Mouse (Mus musculus) monocyte, adult 59 days (primary cell): ENCODE measurements around the gene Clcf1. TPM values are rescaled to one million over a fixed set of nuclear protein-coding genes. Genes with fewer than 3 reads are reported as not detected.

Experiments used
- total RNA-seq, 2 experiments: library from RNA; stranded (reverse); gene quantifications; one replicate each; pipeline ENCODE4 v1.2.4; 2023

Clcf1 gene
- 10 to 100 TPM; 29.0 to 34.8 TPM for total RNA-seq

DNA sequence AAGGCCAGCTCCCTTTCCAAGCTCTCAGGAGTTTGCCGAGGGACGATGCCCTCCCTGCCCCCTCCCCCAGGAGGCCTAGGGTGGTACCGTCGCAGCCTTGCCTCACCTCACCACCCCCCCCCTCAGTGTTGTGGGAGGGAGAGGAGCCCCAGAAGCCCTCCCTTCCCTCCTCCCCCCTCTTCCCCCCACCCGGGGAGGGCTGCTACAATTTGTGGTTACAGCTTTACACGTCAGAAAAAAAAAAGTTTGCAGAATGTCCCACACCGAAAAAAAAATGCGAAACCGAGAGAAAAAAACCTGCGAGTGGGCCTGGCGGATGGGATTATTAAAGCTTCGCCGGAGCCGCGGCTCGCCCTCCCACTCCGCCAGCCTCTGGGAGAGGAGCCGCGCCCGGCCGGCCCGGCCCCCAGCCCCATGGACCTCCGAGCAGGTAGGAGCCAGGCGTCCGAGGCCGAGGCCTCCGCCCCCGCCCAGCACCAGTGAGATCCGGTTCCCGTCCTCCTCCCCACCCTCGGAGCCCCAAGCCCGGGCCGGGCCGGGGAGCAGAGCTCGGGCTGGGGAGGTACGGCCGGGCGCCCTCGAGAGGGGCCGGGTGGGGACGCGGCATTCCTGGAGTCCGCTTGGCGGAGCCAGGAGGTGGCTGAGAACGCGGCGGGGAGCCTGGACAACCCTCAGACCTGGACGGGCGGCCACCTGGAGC lies at the start of gene Clcf1, which contains the start of gene AC109138.7:
TSS of gene Clcf1 (plus strand) at position 168 of the 700 bp plus-strand sequence.
TSS of gene AC109138.7 (plus strand) at position 287 of the 700 bp plus-strand sequence.

DNA sequence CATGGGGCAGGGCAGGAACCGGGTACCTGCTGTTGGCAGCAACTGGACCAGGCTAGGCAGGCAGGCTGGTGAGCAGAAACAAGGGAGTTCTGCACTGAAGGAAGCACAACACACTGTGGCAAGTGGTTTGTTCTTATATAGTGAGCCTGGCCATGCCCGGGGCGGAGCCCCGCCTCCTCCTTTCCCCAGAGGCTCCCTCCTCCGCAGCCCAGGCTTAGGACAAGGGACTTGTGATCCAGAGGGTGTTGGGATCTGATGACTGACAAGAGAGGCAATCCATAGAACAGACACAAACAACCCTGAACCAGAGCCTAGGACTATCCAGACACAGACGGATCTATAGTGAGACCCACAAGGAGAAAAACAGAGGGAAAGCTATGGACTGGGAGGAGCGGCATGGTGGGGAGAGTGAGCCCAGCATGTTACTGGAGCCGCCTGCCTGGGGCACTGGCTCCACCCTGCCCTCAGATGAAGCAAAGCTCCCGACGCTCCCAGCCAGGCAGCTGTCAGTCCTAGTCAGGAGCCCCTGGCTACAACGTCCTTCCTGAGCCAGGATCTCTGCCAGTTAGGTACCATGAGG lies 38.6 kb upstream of the Clcf1 start, which contains the start of gene Carns1:
TSS of gene Carns1 (minus strand) at position 112 of the 580 bp plus-strand sequence.

DNA sequence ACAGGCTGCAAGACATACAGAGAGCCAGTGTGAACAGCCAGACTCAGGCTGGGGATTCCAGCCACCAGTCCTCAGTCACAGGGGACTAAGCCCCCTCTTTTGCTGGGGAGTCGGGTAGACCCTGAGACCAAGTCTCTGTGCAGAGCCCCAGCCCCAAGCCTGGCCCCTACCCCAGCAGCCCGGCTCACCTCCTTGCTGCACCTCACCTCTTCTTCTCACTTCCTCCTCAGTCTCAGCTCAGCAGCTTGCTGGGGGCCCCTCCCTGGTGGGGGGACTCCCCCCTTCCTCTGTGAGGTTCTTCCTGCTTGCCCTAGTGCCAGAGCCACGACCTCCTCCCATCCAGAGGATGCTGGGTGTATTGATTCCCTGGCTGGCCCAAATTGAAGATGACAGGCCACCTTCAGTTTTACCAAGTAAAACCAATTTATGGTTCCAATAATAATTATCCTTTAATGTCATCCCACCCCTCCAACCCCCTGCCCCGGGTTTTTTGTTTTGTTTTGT lies 23.2 kb upstream of the Clcf1 start, which contains the start of gene Tbc1d10c:
TSS of gene Tbc1d10c (minus strand) at position 454 of the 504 bp plus-strand sequence.

DNA sequence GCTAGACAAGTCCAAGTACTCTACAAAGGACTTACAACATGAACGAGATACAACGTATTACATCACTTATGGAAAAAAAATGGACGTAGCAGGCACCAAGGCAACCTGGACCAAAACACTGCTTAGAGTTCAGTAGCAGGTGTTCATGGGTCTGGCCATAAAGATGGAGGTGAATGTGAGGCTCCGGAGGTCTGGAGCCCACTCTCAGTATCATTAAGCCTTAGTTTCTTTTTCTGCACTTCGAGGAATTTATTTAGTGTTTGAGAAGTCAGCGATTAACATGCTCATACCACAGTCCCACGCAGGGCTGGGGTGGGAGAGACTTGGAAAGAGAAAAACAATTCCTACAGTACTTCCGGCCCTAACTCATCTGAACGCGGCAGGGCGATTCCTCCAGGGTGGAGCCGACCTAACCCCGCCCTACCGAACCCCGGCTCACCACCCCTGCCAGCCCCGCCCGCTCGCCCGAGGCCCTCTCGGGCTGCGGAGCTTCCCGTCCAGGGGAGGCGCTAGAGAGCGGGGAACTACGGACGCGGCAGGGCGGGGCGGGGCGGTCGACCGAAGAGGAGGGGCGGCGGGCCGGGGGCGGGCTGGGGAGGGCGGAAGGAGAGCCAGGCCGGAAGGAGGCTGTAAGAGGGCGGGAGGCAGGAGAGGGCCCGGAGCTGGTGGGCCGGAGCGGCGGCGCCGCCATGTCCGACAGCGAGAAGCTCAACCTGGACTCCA lies 22.3 kb upstream of the Clcf1 start, which contains the start of gene Ppp1ca:
TSS of gene Ppp1ca (plus strand) at position 538 of the 723 bp plus-strand sequence.

DNA sequence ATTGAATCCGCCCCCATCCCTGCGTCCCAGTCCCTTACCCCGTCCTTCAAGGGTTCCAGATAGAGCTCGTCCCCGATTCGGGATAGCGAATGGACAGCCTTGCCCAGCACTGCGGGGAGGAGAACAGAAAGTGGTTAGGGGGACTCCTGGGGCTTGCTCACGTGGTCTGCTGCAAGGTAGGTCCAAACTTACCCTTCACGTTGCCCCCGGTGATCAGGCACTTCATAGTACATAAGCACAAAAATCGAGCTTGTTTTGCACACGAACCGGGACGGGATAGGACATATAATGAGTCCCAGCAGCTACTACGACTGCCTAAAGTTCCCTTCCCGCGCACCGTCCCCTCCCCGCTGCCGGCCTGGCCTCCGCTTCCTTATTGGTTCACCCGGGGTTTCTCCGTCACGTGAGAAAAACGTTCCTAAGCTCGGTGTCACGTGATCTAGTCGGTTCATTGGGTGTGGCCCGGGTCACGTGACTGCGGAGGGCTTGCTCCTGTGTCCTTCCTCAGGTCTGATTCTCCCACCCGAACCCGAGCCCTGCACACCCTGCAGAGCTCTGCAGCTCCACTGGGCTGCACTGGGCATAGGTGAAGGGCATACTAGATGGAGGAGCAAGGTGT lies 12.6 kb upstream of the Clcf1 start, which contains the start of gene Rad9a:
TSS of gene Rad9a (minus strand) at position 372 of the 619 bp plus-strand sequence.

DNA sequence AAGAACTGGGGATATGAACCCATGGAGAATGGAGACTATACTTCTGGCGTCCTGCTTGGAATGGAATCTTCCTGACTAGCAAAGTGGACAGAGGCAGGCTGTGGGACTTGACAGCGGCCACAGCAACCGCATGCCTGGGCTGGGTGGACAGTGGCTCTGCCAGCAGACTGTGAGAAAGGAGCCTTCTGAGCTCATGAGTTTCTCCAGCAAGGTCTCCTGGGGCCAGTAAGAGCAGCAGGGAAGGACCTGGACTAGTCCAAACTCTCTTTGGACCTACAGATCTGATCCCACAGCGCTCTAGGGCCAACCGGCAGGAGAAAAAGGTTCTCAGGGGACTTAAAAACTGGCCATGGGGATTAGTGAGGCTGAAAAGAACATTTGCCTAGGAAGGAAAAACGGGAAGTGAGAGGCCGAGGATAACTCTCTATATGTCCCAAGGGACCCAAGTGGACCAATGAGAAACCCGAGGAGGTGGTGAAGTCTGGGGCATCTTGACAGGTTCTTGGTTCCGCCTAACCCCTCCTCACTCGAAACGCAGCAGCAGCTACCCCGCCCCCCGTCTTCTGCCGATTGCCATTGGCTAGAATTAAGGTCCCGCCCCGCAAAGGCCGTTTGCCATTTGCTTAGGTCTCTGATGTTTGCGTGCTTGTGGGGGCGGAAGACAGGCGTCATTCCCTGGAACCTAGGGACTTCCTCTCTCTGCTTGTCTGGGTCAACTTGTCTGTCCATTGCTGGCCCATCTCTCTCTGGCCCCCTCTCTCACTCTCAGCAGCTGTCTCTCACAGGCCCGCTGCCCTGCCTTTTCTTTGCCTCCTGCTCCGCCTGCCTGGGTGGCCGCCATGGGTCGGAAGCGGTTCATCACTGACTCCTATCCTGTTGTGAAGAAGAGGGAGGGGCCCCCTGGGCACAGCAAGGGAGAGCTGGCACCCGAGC lies 17.5 kb downstream of the Clcf1 start, which contains the start of gene Pold4:
TSS of gene Pold4 (plus strand) at position 647 of the 933 bp plus-strand sequence.

DNA sequence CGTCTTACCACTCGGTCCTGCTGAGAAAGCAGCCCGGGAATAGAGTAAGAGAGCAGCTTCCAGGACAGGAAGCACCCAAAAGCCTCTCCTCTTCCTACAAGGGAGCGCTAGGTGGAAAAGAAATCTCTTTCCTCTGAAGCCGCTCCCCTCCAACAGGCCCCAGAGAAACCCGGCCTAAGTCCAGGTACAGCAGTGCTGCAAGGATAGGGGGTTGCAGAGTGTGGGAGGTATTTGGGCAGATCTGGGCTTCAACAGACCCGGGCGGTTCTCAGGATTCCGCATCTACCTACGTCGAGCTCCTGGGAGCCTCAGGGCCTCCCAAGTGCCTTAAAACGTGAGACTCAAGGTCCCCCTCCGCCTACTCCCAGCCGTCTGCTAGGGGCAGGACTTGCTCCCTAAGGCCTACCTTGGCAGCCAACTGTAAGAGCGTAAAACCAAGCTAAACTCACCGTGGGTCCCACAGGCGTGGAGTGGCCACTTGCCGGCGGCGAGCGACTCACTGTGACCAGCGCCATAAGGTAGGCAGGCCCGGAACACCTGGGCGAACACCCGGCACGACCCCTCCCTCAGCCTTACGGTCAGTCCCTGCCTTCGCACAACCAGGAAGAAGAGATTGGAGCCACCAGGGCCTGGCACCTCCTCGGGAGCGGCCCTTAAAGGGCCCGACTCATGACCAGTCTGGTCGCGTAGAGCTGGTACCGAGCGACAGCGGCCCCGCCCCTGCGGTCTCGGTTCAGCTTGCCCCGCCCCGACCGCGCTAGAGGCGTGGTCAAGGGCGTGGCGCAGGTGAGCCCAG lies 54.7 kb downstream of the Clcf1 start, which contains the start of gene Ssh3:
TSS of gene Ssh3 (minus strand) at position 615 of the 796 bp plus-strand sequence.

Other genes with a start within 250 kb of the Clcf1 start
- gene Aldh3b2, start 241.9 kb upstream of the Clcf1 start, total RNA-seq = 1 to 10 TPM; 4.2 to 6.3 TPM
- not detected for gene Acy3, start 227.7 kb upstream of the Clcf1 start, total RNA-seq
- not detected for gene Tbx10, start 221.5 kb upstream of the Clcf1 start, total RNA-seq
- gene Nudt8, start 213.7 kb upstream of the Clcf1 start, total RNA-seq = 10 to 100 TPM in 1 of 2 experiments, 1 to 10 TPM in 1; 8.0 to 14.1 TPM
- 1 to 10 TPM; 1.5 to 1.6 TPM for gene Gm49405, start 213.6 kb upstream of the Clcf1 start, total RNA-seq
- 1 to 10 TPM; 2.5 to 4.8 TPM for gene Doc2g, start 210.9 kb upstream of the Clcf1 start, total RNA-seq
- 10 to 100 TPM; 58.0 to 65.5 TPM for gene Ndufv1, start 201.4 kb upstream of the Clcf1 start, total RNA-seq
- 100 to 1,000 TPM; 150 to 173 TPM for gene Gstp1, start 176.3 kb upstream of the Clcf1 start, total RNA-seq
- gene Gstp2, start 168.2 kb upstream of the Clcf1 start, total RNA-seq = 10 to 100 TPM; 15.3 to 58.8 TPM
- 1 to 10 TPM; 6.8 to 7.6 TPM for gene Gstp3, start 154.7 kb upstream of the Clcf1 start, total RNA-seq
- not detected for gene Cabp2, start 132.7 kb upstream of the Clcf1 start, total RNA-seq
- gene Cdk2ap2, start 117.1 kb upstream of the Clcf1 start, total RNA-seq = 100 to 1,000 TPM; 250 to 306 TPM
- 100 to 1,000 TPM; 399 to 422 TPM for gene Pitpnm1, start 114.2 kb upstream of the Clcf1 start, total RNA-seq
- 100 to 1,000 TPM; 105 to 131 TPM for gene Aip, start 88.4 kb upstream of the Clcf1 start, total RNA-seq
- under 1 TPM; 0.31 to 0.43 TPM for gene Gpr152, start 74.5 kb upstream of the Clcf1 start, total RNA-seq
- gene Cabp4, start 70.2 kb upstream of the Clcf1 start, total RNA-seq = 10 to 100 TPM in 1 of 2 experiments, 1 to 10 TPM in 1; 5.6 to 10.1 TPM
- gene Coro1b, start 65.6 kb upstream of the Clcf1 start, total RNA-seq = 100 to 1,000 TPM; 435 to 477 TPM
- gene Ptprcap, start 60.6 kb upstream of the Clcf1 start, total RNA-seq = 10 to 100 TPM; 13.1 to 17.2 TPM
- gene Rps6kb2, start 50.9 kb upstream of the Clcf1 start, total RNA-seq = 10 to 100 TPM; 41.7 to 47.8 TPM
- gene Carns1, start 38.8 kb upstream of the Clcf1 start, total RNA-seq = 1 to 10 TPM; 5.7 to 6.3 TPM
- gene Tbc1d10c, start 23.0 kb upstream of the Clcf1 start, total RNA-seq = 10 to 100 TPM; 29.8 to 31.7 TPM
- gene Ppp1ca, start 22.2 kb upstream of the Clcf1 start, total RNA-seq = 100 to 1,000 TPM; 360 to 389 TPM
- 10 to 100 TPM; 32.7 to 35.4 TPM for gene Rad9a, start 12.6 kb upstream of the Clcf1 start, total RNA-seq
- gene AC109138.7, start 119 bp downstream of the Clcf1 start, total RNA-seq = not detected
- 100 to 1,000 TPM; 108 to 115 TPM for gene Pold4, start 17.7 kb downstream of the Clcf1 start, total RNA-seq
- gene Ssh3, start 54.9 kb downstream of the Clcf1 start, total RNA-seq = 10 to 100 TPM; 50.8 to 51.4 TPM
- gene Ankrd13d, start 68.9 kb downstream of the Clcf1 start, total RNA-seq = 10 to 100 TPM; 18.4 to 19.2 TPM
- 100 to 1,000 TPM; 425 to 438 TPM for gene Grk2, start 92.0 kb downstream of the Clcf1 start, total RNA-seq
- gene Kdm2a, start 184.0 kb downstream of the Clcf1 start, total RNA-seq = 100 to 1,000 TPM; 128 to 130 TPM
- under 1 TPM in 1 of 2 experiments, not detected in 1; 0.42 TPM for gene Rhod, start 225.2 kb downstream of the Clcf1 start, total RNA-seq